In the genomic region with DNA sequence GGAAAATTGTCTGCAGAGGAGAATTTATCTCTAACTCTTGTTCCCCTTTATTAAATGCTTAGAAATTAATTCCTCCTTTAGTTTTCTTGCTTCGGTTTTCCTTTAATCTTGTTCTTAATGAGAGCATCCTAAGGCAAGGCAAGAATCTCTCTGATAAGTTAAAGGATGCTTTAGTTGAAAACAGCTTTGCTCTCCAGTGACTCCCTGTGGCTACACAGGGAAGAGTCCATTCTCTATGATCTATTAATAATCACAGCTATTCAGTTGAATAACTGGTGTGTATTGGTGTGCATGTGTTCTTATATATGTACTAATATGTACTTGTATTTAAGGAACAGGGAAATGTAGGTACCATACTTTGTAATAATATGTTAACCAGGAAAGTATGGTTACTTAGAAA, we compare ENCODE assay signal across 11 mouse cellular contexts. TPM values are rescaled to one million over a fixed set of nuclear protein-coding genes. Genes with fewer than 3 reads are reported as not detected.
DNase-seq lines count a peak whose midpoint lies in the region; ATAC-seq and TF ChIP-seq lines count a peak whose summit lies in the region.
"Had no signal": no experiment of that assay in that cellular context is flagged by ENCODE, and none has a peak within 500 bp of the region (broad histone marks: within the 10 kb centered on the region; RNA-seq: fewer than 3 reads in every experiment).

No protein-coding gene starts in this region.

- H3K27me3 ChIP-seq in forebrain, postnatal 0 days (ENCODE audit: insufficient read depth, low read length), result no peaks in the 10 kb centered on the region
- no peaks in the 10 kb centered on the region for H3K27me3 ChIP-seq in forebrain, embryonic 12.5 days
- H3K27me3 ChIP-seq in lung, postnatal 0 days (replicated peaks; ENCODE audit: insufficient read depth, low read length), result no peaks in the 10 kb centered on the region
- H3K27me3 ChIP-seq in kidney, embryonic 14.5 days (ENCODE audit: control insufficient read depth, insufficient read depth, low read length), result no peaks in the 10 kb centered on the region
- H3K27me3 ChIP-seq: lung, embryonic 15.5 days; stomach, embryonic 15.5 days had no signal

- no peak overlapping the region for H3K9ac ChIP-seq in forebrain, postnatal 0 days
- no peak overlapping the region for H3K9ac ChIP-seq in forebrain, embryonic 12.5 days
- no peak overlapping the region for H3K9ac ChIP-seq in lung, postnatal 0 days (replicated peaks; ENCODE audit: low read depth)
- H3K9ac ChIP-seq in kidney, embryonic 14.5 days (ENCODE audit: low read depth, low read length), result no peak overlapping the region
- H3K9ac ChIP-seq: lung, embryonic 15.5 days; stomach, embryonic 15.5 days had no signal

- H3K4me3 ChIP-seq in forebrain, postnatal 0 days (ENCODE audit: low read depth, low read length), result no peak overlapping the region
- no peak overlapping the region for H3K4me3 ChIP-seq in forebrain, embryonic 12.5 days (replicated peaks)
- H3K4me3 ChIP-seq in lung, postnatal 0 days (ENCODE audit: low read depth, low read length), result no peak overlapping the region
- H3K4me3 ChIP-seq in kidney, embryonic 14.5 days (ENCODE audit: low read length), result no peak overlapping the region
- H3K4me3 ChIP-seq: lung, embryonic 15.5 days; stomach, embryonic 15.5 days had no signal

- TF ChIP-seq CTCF in forebrain, postnatal 0 days (IDR thresholded peaks at IDR 0.05; ENCODE audit: low read depth), result peak; percentile 72
- peak; percentile 41 for TF ChIP-seq CTCF in lung, postnatal 0 days (IDR thresholded peaks at IDR 0.05)

- 57% methylated on average over 1 of the region's 1 CpGs for WGBS in forebrain, postnatal 0 days
- 64% methylated on average over 1 of the region's 1 CpGs for WGBS in forebrain, embryonic 12.5 days
- 72% methylated on average over 1 of the region's 1 CpGs for WGBS in lung, postnatal 0 days
- WGBS in kidney, embryonic 14.5 days, result 85% methylated on average over 1 of the region's 1 CpGs

- peak; percentile 59 for DNase-seq in forebrain, postnatal 0 days
- DNase-seq in lung, postnatal 0 days (ENCODE audit: low spot score), result no peak
- no peak for DNase-seq in lung, postnatal 10 days
- peak; percentile 18 for DNase-seq in brain, embryonic 18.5 days (ENCODE audit: low read depth, low spot score)
- peak; percentile 24 for DNase-seq in retina, postnatal 1 day
- DNase-seq in gastrocnemius, postnatal 4 days (ENCODE audit: low spot score in 2 of 2), result no peak

- no peaks in the 10 kb centered on the region for H3K36me3 ChIP-seq in forebrain, postnatal 0 days (ENCODE audit: insufficient read depth)
- no peaks in the 10 kb centered on the region for H3K36me3 ChIP-seq in forebrain, embryonic 12.5 days (replicated peaks)
- no peaks in the 10 kb centered on the region for H3K36me3 ChIP-seq in lung, postnatal 0 days (ENCODE audit: insufficient read depth, low read length)
- H3K36me3 ChIP-seq in kidney, embryonic 14.5 days (ENCODE audit: control insufficient read depth, insufficient read depth, low read length), result no peaks in the 10 kb centered on the region
- H3K36me3 ChIP-seq: lung, embryonic 15.5 days; stomach, embryonic 15.5 days had no signal

- H3K9me3 ChIP-seq in forebrain, postnatal 0 days (ENCODE audit: low read length), result no peaks in the 10 kb centered on the region
- H3K9me3 ChIP-seq in forebrain, embryonic 12.5 days, result no peaks in the 10 kb centered on the region
- H3K9me3 ChIP-seq in lung, postnatal 0 days (ENCODE audit: low read length), result no peaks in the 10 kb centered on the region
- no peaks in the 10 kb centered on the region for H3K9me3 ChIP-seq in kidney, embryonic 14.5 days (ENCODE audit: control insufficient read depth, low read length)
- H3K9me3 ChIP-seq: lung, embryonic 15.5 days; stomach, embryonic 15.5 days had no signal

- no peak overlapping the region for H3K27ac ChIP-seq in forebrain, postnatal 0 days (ENCODE audit: low read depth, low read length)
- no peak overlapping the region for H3K27ac ChIP-seq in forebrain, embryonic 12.5 days
- no peak overlapping the region for H3K27ac ChIP-seq in lung, postnatal 0 days (ENCODE audit: low read length)
- H3K27ac ChIP-seq in kidney, embryonic 14.5 days (ENCODE audit: low read depth, low read length), result no peak overlapping the region
- H3K27ac ChIP-seq: lung, embryonic 15.5 days; stomach, embryonic 15.5 days had no signal

- no peak overlapping the region for H3K4me2 ChIP-seq in forebrain, postnatal 0 days (ENCODE audit: low read depth)
- H3K4me2 ChIP-seq in forebrain, embryonic 12.5 days, result no peak overlapping the region
- H3K4me2 ChIP-seq in lung, postnatal 0 days (replicated peaks; ENCODE audit: low read depth, low read length), result no peak overlapping the region
- H3K4me2 ChIP-seq in kidney, embryonic 14.5 days (replicated peaks; ENCODE audit: low read depth, low read length), result no peak overlapping the region
- H3K4me2 ChIP-seq: heart, embryonic 11.5 days; lung, embryonic 15.5 days; stomach, embryonic 15.5 days had no signal

- peak; percentile 51; the same call in 1 of the 2 replicates for ATAC-seq in forebrain, postnatal 0 days
- ATAC-seq in forebrain, embryonic 12.5 days (ENCODE audit: low FRiP score), result no peak
- ATAC-seq in lung, postnatal 0 days, result no peak
- no peak for ATAC-seq in kidney, embryonic 14.5 days (ENCODE audit: low FRiP score, low TSS enrichment)

- no peaks in the 10 kb centered on the region for H3K4me1 ChIP-seq in forebrain, postnatal 0 days (ENCODE audit: insufficient read depth)
- no peaks in the 10 kb centered on the region for H3K4me1 ChIP-seq in forebrain, embryonic 12.5 days
- no peaks in the 10 kb centered on the region for H3K4me1 ChIP-seq in lung, postnatal 0 days (ENCODE audit: insufficient read depth, low read depth, low read length)
- no peaks in the 10 kb centered on the region for H3K4me1 ChIP-seq in kidney, embryonic 14.5 days (ENCODE audit: control insufficient read depth, insufficient read depth, low read length)
- H3K4me1 ChIP-seq: lung, embryonic 15.5 days; stomach, embryonic 15.5 days had no signal

- no peak for TF ChIP-seq EP300 in lung, postnatal 0 days (IDR thresholded peaks at IDR 0.05)

RNA-seq across cellular contexts. Expression of a gene that starts 28.9 kb away (rescaled TPM):
- 34.3 and 46.9 TPM in 2 replicates for total RNA-seq in forebrain, postnatal 0 days (2014; rRNA removed)
- polyA plus RNA-seq in forebrain, postnatal 0 days (2015; fragmentation: Nextera tagmentation; extraction: Ambion mirVana), result 7.6 and 13.1 TPM in 2 replicates
- polyA plus RNA-seq in forebrain, embryonic 12.5 days (2016; fragmentation: Nextera tagmentation; extraction: Ambion mirVana), result 12.2 and 13.2 TPM in 2 replicates
- not detected in 2 replicates for polyA plus RNA-seq in lung, postnatal 0 days (2015; fragmentation: Nextera tagmentation; extraction: Ambion mirVana)
- 0.41 and 0.46 TPM in 2 replicates for polyA plus RNA-seq in kidney, embryonic 14.5 days (2014; fragmentation: Nextera tagmentation; extraction: Ambion mirVana)
- total RNA-seq in gastrocnemius, postnatal 4 days (2021), result under 1 TPM; 0.41 to 0.71 TPM

Comparison
In these comparisons a context has a peak if more than half of its experiments do, and no peak if none do; other contexts are left out.
1. DNase-seq: peak in forebrain, postnatal 0 days (single experiment), brain, embryonic 18.5 days (single experiment) and retina, postnatal 1 day (single experiment); none in lung, postnatal 0 days (single experiment), lung, postnatal 10 days (single experiment) and gastrocnemius, postnatal 4 days (0 of 2).